Mouse (Mus musculus) stomach, embryonic 16.5 days (tissue): ENCODE results near the gene Eif3c. TPM values are rescaled to one million over a fixed set of nuclear protein-coding genes. Genes with fewer than 3 reads are reported as not detected.

Source experiments
- ATAC-seq: fragments of 200-750 bp; cut with Nextera tagmentation; 2 replicates; pipeline ENCODE4 v1.8.0; 2017; ENCODE audit warnings: moderate number of reproducible peaks, moderate TSS enrichment; ENCODE audit not compliant: insufficient read depth, low FRiP score
- H3K27ac ChIP-seq: fragments of 300-500 bp; sonication (generic); 2 replicates; pipeline ENCODE4 v1.5.1; 2014; ENCODE audit warnings: low read length
- H3K27me3 ChIP-seq: fragments of 300-500 bp; sonication (generic); 2 replicates; pipeline ENCODE4 v1.6.1; 2014; ENCODE audit warnings: low read length, control low read depth, mixed read lengths; ENCODE audit not compliant: control insufficient read depth, insufficient read depth
- H3K36me3 ChIP-seq: fragments of 300-500 bp; sonication (generic); 2 replicates; pipeline ENCODE4 v1.6.1; 2014; ENCODE audit warnings: low read length; ENCODE audit not compliant: control insufficient read depth, insufficient read depth
- H3K4me1 ChIP-seq: fragments of 300-500 bp; sonication (generic); 2 replicates; pipeline ENCODE4 v1.6.1; 2014; ENCODE audit warnings: low read length, control low read depth, mixed read lengths; ENCODE audit not compliant: control insufficient read depth, insufficient read depth
- H3K4me2 ChIP-seq: fragments of 300-500 bp; sonication (generic); 2 replicates; pipeline ENCODE4 v1.6.1; 2014; ENCODE audit warnings: low read depth, low read length, mixed read lengths
- H3K4me3 ChIP-seq: fragments of 300-500 bp; sonication (generic); replicated peaks from 2 replicates; pipeline ENCODE4 v1.5.1; 2014; ENCODE audit warnings: mild to moderate bottlenecking, low read length
- H3K9ac ChIP-seq: fragments of 300-500 bp; sonication (generic); 2 replicates; pipeline ENCODE4 v1.6.1; 2014; ENCODE audit warnings: low read length
- H3K9me3 ChIP-seq: fragments of 300-500 bp; sonication (generic); replicated peaks from 2 replicates; pipeline ENCODE4 v1.6.1; 2016; ENCODE audit warnings: low read length, control low read depth; ENCODE audit not compliant: control insufficient read depth
- WGBS: fragments of 180-500 bp; shearing (Covaris S2); extraction: QIAGEN DNeasy Blood & Tissue Kit; methylation state at CpG from one replicate; pipeline ENCODE4 v1.1.7; 2014; 5-methylcytosine and 5-hydroxymethylcytosine counted together
- polyA plus RNA-seq: library from polyadenylated mRNA; unstranded; fragments of >200 nt; fragmentation: Nextera tagmentation; extraction: Ambion mirVana; gene quantifications from 2 replicates; pipeline ENCODE4 v1.2.1, GENCODE M21; 2015

Eif3c gene
- polyA plus RNA-seq, 1 experiment from 2014 or later: 176 TPM

GRCm38 (mm10) chr7:126536466-126536865 lies 29.7 kb downstream of the Eif3c start:
- H3K9me3 ChIP-seq: no peaks in the 10 kb centered on the region
- no peak for ATAC-seq
- H3K4me3 ChIP-seq: peak overlapping the region; percentile 48
- H3K4me1 ChIP-seq: no peaks in the 10 kb centered on the region
- H3K9ac ChIP-seq: no peak overlapping the region
- H3K27ac ChIP-seq: no peak overlapping the region
- H3K36me3 ChIP-seq: no peaks in the 10 kb centered on the region
- H3K27me3 ChIP-seq: peaks cover 7% of the 10 kb centered on the region
- WGBS: 58% methylated on average over 9 of the region's 9 CpGs
- peak overlapping the region; percentile 74 for H3K4me2 ChIP-seq

GRCm38 (mm10) chr7:126535766-126536165 lies 30.4 kb downstream of the Eif3c start:
- no peaks in the 10 kb centered on the region for H3K36me3 ChIP-seq
- H3K27ac ChIP-seq: no peak overlapping the region
- no peaks in the 10 kb centered on the region for H3K9me3 ChIP-seq
- peaks cover 7% of the 10 kb centered on the region for H3K27me3 ChIP-seq
- peak overlapping the region; percentile 74 for H3K4me2 ChIP-seq
- no peaks in the 10 kb centered on the region for H3K4me1 ChIP-seq
- peak overlapping the region; percentile 48 for H3K4me3 ChIP-seq
- H3K9ac ChIP-seq: peak overlapping the region; percentile 68
- WGBS: under 1% methylated on average over 28 of the region's 28 CpGs
- peak; percentile 33; the same call in 1 of the 2 replicates for ATAC-seq

- no peak overlapping the region for H3K9ac ChIP-seq
- H3K36me3 ChIP-seq: no peaks in the 10 kb centered on the region
- no peak for ATAC-seq
- H3K27me3 ChIP-seq: peaks cover 7% of the 10 kb centered on the region
- no peak overlapping the region for H3K27ac ChIP-seq
- no peak overlapping the region for H3K4me2 ChIP-seq
- H3K9me3 ChIP-seq: no peaks in the 10 kb centered on the region
- WGBS: 86% methylated on average over 1 of the region's 1 CpGs
- H3K4me3 ChIP-seq: no peak overlapping the region
- no peaks in the 10 kb centered on the region for H3K4me1 ChIP-seq
Measured at GRCm38 (mm10) chr7:126533434-126533833, 32.8 kb downstream of the Eif3c start.

- no peaks in the 10 kb centered on the region for H3K36me3 ChIP-seq
- no peaks in the 10 kb centered on the region for H3K4me1 ChIP-seq
- 5% methylated on average over 1 of the region's 1 CpGs for WGBS
- H3K9me3 ChIP-seq: no peaks in the 10 kb centered on the region
- ATAC-seq: 0 out of 2 replicates have a peak, but pooled peaks have one; percentile 21
- no peaks in the 10 kb centered on the region for H3K27me3 ChIP-seq
- H3K4me3 ChIP-seq: no peak overlapping the region
- H3K27ac ChIP-seq: no peak overlapping the region
- H3K9ac ChIP-seq: peak overlapping the region; percentile 47; the same call in 1 of the 2 replicates
- H3K4me2 ChIP-seq: no peak overlapping the region
Measured at GRCm38 (mm10) chr7:126528166-126528577, 38.0 kb downstream of the Eif3c start.

GRCm38 (mm10) chr7:126523316-126523715 lies 42.9 kb downstream of the Eif3c start:
- H3K27ac ChIP-seq: no peak overlapping the region
- no peak for ATAC-seq
- 86% methylated on average over 3 of the region's 3 CpGs for WGBS

GRCm38 (mm10) chr7:126519513-126519912 lies 46.7 kb downstream of the Eif3c start:
- no peak for ATAC-seq
- Histone ChIP-seq H3K36me3 (no peaks in the 10 kb centered on the region), H3K4me1 (no peaks in the 10 kb centered on the region), H3K9me3 (no peaks in the 10 kb centered on the region), H3K4me3 (no peak overlapping the region), H3K4me2 (no peak overlapping the region), H3K27ac (no peak overlapping the region), H3K9ac (0 out of 2 replicates have a peak overlapping the region, but pooled peaks have one; percentile 5), H3K27me3 (no peaks in the 10 kb centered on the region)
- WGBS: 61% methylated on average over 2 of the region's 2 CpGs

More at GRCm38 (mm10) chr7:126523316-126523715, 42.9 kb downstream of the Eif3c start:
- no peaks in the 10 kb centered on the region for H3K4me1 ChIP-seq
- H3K9me3 ChIP-seq: no peaks in the 10 kb centered on the region
- H3K27me3 ChIP-seq: no peaks in the 10 kb centered on the region
- H3K36me3 ChIP-seq: no peaks in the 10 kb centered on the region
- no peak overlapping the region for H3K9ac ChIP-seq
- no peak overlapping the region for H3K4me2 ChIP-seq
- no peak overlapping the region for H3K4me3 ChIP-seq

GRCm38 (mm10) chr7:126518261-126518941 lies 47.8 kb downstream of the Eif3c start:
- H3K9me3 ChIP-seq: no peaks in the 10 kb centered on the region
- H3K9ac ChIP-seq: no peak overlapping the region
- no peak overlapping the region for H3K4me2 ChIP-seq
- H3K4me3 ChIP-seq: no peak overlapping the region
- no peaks in the 10 kb centered on the region for H3K27me3 ChIP-seq
- no peaks in the 10 kb centered on the region for H3K36me3 ChIP-seq
- no peak overlapping the region for H3K27ac ChIP-seq
- no peak for ATAC-seq
- WGBS: 80% methylated on average over 5 of the region's 5 CpGs
- no peaks in the 10 kb centered on the region for H3K4me1 ChIP-seq

GRCm38 (mm10) chr7:126511287-126511686 lies 54.9 kb downstream of the Eif3c start:
- no peak for ATAC-seq
- no peaks in the 10 kb centered on the region for H3K27me3 ChIP-seq
- H3K4me3 ChIP-seq: no peak overlapping the region
- H3K4me1 ChIP-seq: no peaks in the 10 kb centered on the region
- no peak overlapping the region for H3K9ac ChIP-seq
- H3K4me2 ChIP-seq: no peak overlapping the region
- no peaks in the 10 kb centered on the region for H3K9me3 ChIP-seq
- no peaks in the 10 kb centered on the region for H3K36me3 ChIP-seq
- 75% methylated on average over 3 of the region's 3 CpGs for WGBS
- no peak overlapping the region for H3K27ac ChIP-seq

- Histone ChIP-seq H3K9me3 (no peaks in the 10 kb centered on the region), H3K9ac (no peak overlapping the region), H3K27ac (no peak overlapping the region), H3K36me3 (no peaks in the 10 kb centered on the region), H3K4me2 (no peak overlapping the region), H3K4me3 (no peak overlapping the region), H3K4me1 (no peaks in the 10 kb centered on the region), H3K27me3 (no peaks in the 10 kb centered on the region)
- WGBS: 67% methylated on average over 8 of the region's 8 CpGs
- no peak for ATAC-seq
Measured at GRCm38 (mm10) chr7:126507126-126507778, 59.0 kb downstream of the Eif3c start.
